Mouse (Mus musculus): ENCODE data around the gene Wrap73. TPM values are rescaled to one million over a fixed set of nuclear protein-coding genes. Genes with fewer than 3 reads are reported as not detected.

The Wrap73 gene
- polyA plus RNA-seq, 1 experiment from 2014 or later = 30.1 TPM

GRCm38 (mm10) chr4:154197961-154198360 is 55.8 kb downstream of the Wrap73 start:
- no peaks in the 10 kb centered on the region for H3K36me3 ChIP-seq (ENCODE audit: control insufficient read depth, insufficient read depth, low read length)
- H3K27ac ChIP-seq (ENCODE audit: low read length) = no peak overlapping the region
- H3K4me2 ChIP-seq (ENCODE audit: low read depth, low read length) = no peak overlapping the region
- no peaks in the 10 kb centered on the region for H3K27me3 ChIP-seq (replicated peaks; ENCODE audit: control insufficient read depth, insufficient read depth, low read length)
- H3K9ac ChIP-seq (ENCODE audit: low read depth, low read length) = no peak overlapping the region
- no peak for ATAC-seq
- H3K9me3 ChIP-seq (ENCODE audit: control insufficient read depth, low read length) = no peaks in the 10 kb centered on the region
- H3K4me1 ChIP-seq (ENCODE audit: control insufficient read depth, insufficient read depth, low read length) = no peaks in the 10 kb centered on the region
- WGBS = 80% methylated on average over 6 of the region's 6 CpGs
- no peak overlapping the region for H3K4me3 ChIP-seq (ENCODE audit: low read length)

- no peak for ATAC-seq
- Histone ChIP-seq H3K9ac (ENCODE audit: low read depth, low read length) (no peak overlapping the region), H3K27me3 (replicated peaks; ENCODE audit: control insufficient read depth, insufficient read depth, low read length) (no peaks in the 10 kb centered on the region), H3K4me2 (ENCODE audit: low read depth, low read length) (no peak overlapping the region), H3K4me1 (ENCODE audit: control insufficient read depth, insufficient read depth, low read length) (no peaks in the 10 kb centered on the region), H3K27ac (ENCODE audit: low read length) (no peak overlapping the region; the same call in 1 of the 2 replicates), H3K4me3 (ENCODE audit: low read length) (no peak overlapping the region), H3K9me3 (ENCODE audit: control insufficient read depth, low read length) (no peaks in the 10 kb centered on the region), H3K36me3 (ENCODE audit: control insufficient read depth, insufficient read depth, low read length) (no peaks in the 10 kb centered on the region)
- WGBS = 69% methylated on average over 7 of the region's 7 CpGs
Measured at GRCm38 (mm10) chr4:154198377-154198961, 56.3 kb downstream of the Wrap73 start.

GRCm38 (mm10) chr4:154201511-154201910 is 59.3 kb downstream of the Wrap73 start:
- no peak for ATAC-seq
- no peak overlapping the region for H3K4me3 ChIP-seq (ENCODE audit: low read length)
- H3K9ac ChIP-seq (ENCODE audit: low read depth, low read length) = no peak overlapping the region
- H3K27ac ChIP-seq (ENCODE audit: low read length) = no peak overlapping the region
- 75% methylated on average over 5 of the region's 5 CpGs for whole genome bisulfite sequencing
- no peak overlapping the region for H3K4me2 ChIP-seq (ENCODE audit: low read depth, low read length)
- no peaks in the 10 kb centered on the region for H3K27me3 ChIP-seq (replicated peaks; ENCODE audit: control insufficient read depth, insufficient read depth, low read length)
- peaks cover 10% of the 10 kb centered on the region for H3K4me1 ChIP-seq (ENCODE audit: control insufficient read depth, insufficient read depth, low read length)
- H3K9me3 ChIP-seq (ENCODE audit: control insufficient read depth, low read length) = no peaks in the 10 kb centered on the region
- no peaks in the 10 kb centered on the region for H3K36me3 ChIP-seq (ENCODE audit: control insufficient read depth, insufficient read depth, low read length)

GRCm38 (mm10) chr4:154204532-154204931 is 62.4 kb downstream of the Wrap73 start:
- Histone ChIP-seq H3K27ac (ENCODE audit: low read length) (no peak overlapping the region), H3K9ac (ENCODE audit: low read depth, low read length) (0 out of 2 replicates have a peak overlapping the region, but pooled peaks have one; percentile 33), H3K4me2 (ENCODE audit: low read depth, low read length) (no peak overlapping the region), H3K27me3 (replicated peaks; ENCODE audit: control insufficient read depth, insufficient read depth, low read length) (no peaks in the 10 kb centered on the region), H3K9me3 (ENCODE audit: control insufficient read depth, low read length) (no peaks in the 10 kb centered on the region), H3K4me1 (ENCODE audit: control insufficient read depth, insufficient read depth, low read length) (peaks cover 13% of the 10 kb centered on the region), H3K36me3 (ENCODE audit: control insufficient read depth, insufficient read depth, low read length) (no peaks in the 10 kb centered on the region), H3K4me3 (ENCODE audit: low read length) (no peak overlapping the region)
- WGBS = 66% methylated on average over 7 of the region's 7 CpGs
- ATAC-seq = no peak

- Histone ChIP-seq H3K9ac (ENCODE audit: low read depth, low read length) (peak overlapping the region; percentile 33; the same call in 1 of the 2 replicates), H3K4me3 (ENCODE audit: low read length) (no peak overlapping the region), H3K27me3 (replicated peaks; ENCODE audit: control insufficient read depth, insufficient read depth, low read length) (no peaks in the 10 kb centered on the region), H3K4me2 (ENCODE audit: low read depth, low read length) (no peak overlapping the region), H3K36me3 (ENCODE audit: control insufficient read depth, insufficient read depth, low read length) (no peaks in the 10 kb centered on the region), H3K4me1 (ENCODE audit: control insufficient read depth, insufficient read depth, low read length) (peaks cover 18% of the 10 kb centered on the region), H3K27ac (ENCODE audit: low read length) (0 out of 2 replicates have a peak overlapping the region, but pooled peaks have one; percentile 18), H3K9me3 (ENCODE audit: control insufficient read depth, low read length) (no peaks in the 10 kb centered on the region)
- WGBS = 46% methylated on average over 5 of the region's 5 CpGs
- ATAC-seq = no peak
Measured at GRCm38 (mm10) chr4:154205392-154205791, 63.2 kb downstream of the Wrap73 start.

GRCm38 (mm10) chr4:154207261-154207660 is 65.1 kb downstream of the Wrap73 start:
- no peak overlapping the region for H3K4me2 ChIP-seq (ENCODE audit: low read depth, low read length)
- H3K9ac ChIP-seq (ENCODE audit: low read depth, low read length) = no peak overlapping the region
- ATAC-seq = peak; percentile 34; the same call in 1 of the 2 replicates
- H3K4me1 ChIP-seq (ENCODE audit: control insufficient read depth, insufficient read depth, low read length) = peaks cover 18% of the 10 kb centered on the region
- H3K36me3 ChIP-seq (ENCODE audit: control insufficient read depth, insufficient read depth, low read length) = no peaks in the 10 kb centered on the region
- H3K4me3 ChIP-seq (ENCODE audit: low read length) = no peak overlapping the region
- no peaks in the 10 kb centered on the region for H3K27me3 ChIP-seq (replicated peaks; ENCODE audit: control insufficient read depth, insufficient read depth, low read length)
- H3K9me3 ChIP-seq (ENCODE audit: control insufficient read depth, low read length) = no peaks in the 10 kb centered on the region
- 14% methylated on average over 5 of the region's 5 CpGs for WGBS
- no peak overlapping the region for H3K27ac ChIP-seq (ENCODE audit: low read length)

- Histone ChIP-seq H3K36me3 (ENCODE audit: control insufficient read depth, insufficient read depth, low read length) (no peaks in the 10 kb centered on the region), H3K9ac (ENCODE audit: low read depth, low read length) (no peak overlapping the region; the same call in 1 of the 2 replicates), H3K4me1 (ENCODE audit: control insufficient read depth, insufficient read depth, low read length) (peaks cover 18% of the 10 kb centered on the region), H3K27me3 (replicated peaks; ENCODE audit: control insufficient read depth, insufficient read depth, low read length) (no peaks in the 10 kb centered on the region), H3K27ac (ENCODE audit: low read length) (no peak overlapping the region), H3K4me2 (ENCODE audit: low read depth, low read length) (no peak overlapping the region), H3K9me3 (ENCODE audit: control insufficient read depth, low read length) (no peaks in the 10 kb centered on the region), H3K4me3 (ENCODE audit: low read length) (no peak overlapping the region)
- ATAC-seq = no peak
- 73% methylated on average over 6 of the region's 6 CpGs for WGBS
Measured at GRCm38 (mm10) chr4:154209054-154209453, 66.9 kb downstream of the Wrap73 start.

- Histone ChIP-seq H3K4me3 (ENCODE audit: low read length) (no peak overlapping the region), H3K4me1 (ENCODE audit: control insufficient read depth, insufficient read depth, low read length) (peaks cover 18% of the 10 kb centered on the region), H3K36me3 (ENCODE audit: control insufficient read depth, insufficient read depth, low read length) (no peaks in the 10 kb centered on the region), H3K4me2 (ENCODE audit: low read depth, low read length) (no peak overlapping the region), H3K27me3 (replicated peaks; ENCODE audit: control insufficient read depth, insufficient read depth, low read length) (no peaks in the 10 kb centered on the region), H3K9me3 (ENCODE audit: control insufficient read depth, low read length) (no peaks in the 10 kb centered on the region), H3K9ac (ENCODE audit: low read depth, low read length) (no peak overlapping the region), H3K27ac (ENCODE audit: low read length) (0 out of 2 replicates have a peak overlapping the region, but pooled peaks have one; percentile 24)
- 21% methylated on average over 3 of the region's 3 CpGs for WGBS
- no peak for ATAC-seq
Measured at GRCm38 (mm10) chr4:154209825-154210224, 67.7 kb downstream of the Wrap73 start.

GRCm38 (mm10) chr4:154211459-154211858 is 69.3 kb downstream of the Wrap73 start:
- no peak overlapping the region for H3K27ac ChIP-seq (ENCODE audit: low read length)
- H3K4me2 ChIP-seq (ENCODE audit: low read depth, low read length) = no peak overlapping the region
- H3K36me3 ChIP-seq (ENCODE audit: control insufficient read depth, insufficient read depth, low read length) = no peaks in the 10 kb centered on the region
- peaks cover 12% of the 10 kb centered on the region; the same call in 1 of the 2 replicates for H3K4me1 ChIP-seq (ENCODE audit: control insufficient read depth, insufficient read depth, low read length)
- H3K4me3 ChIP-seq (ENCODE audit: low read length) = no peak overlapping the region
- no peak overlapping the region for H3K9ac ChIP-seq (ENCODE audit: low read depth, low read length)
- no peaks in the 10 kb centered on the region for H3K27me3 ChIP-seq (replicated peaks; ENCODE audit: control insufficient read depth, insufficient read depth, low read length)
- 72% methylated on average over 13 of the region's 13 CpGs for WGBS
- H3K9me3 ChIP-seq (ENCODE audit: control insufficient read depth, low read length) = no peaks in the 10 kb centered on the region
- no peak for ATAC-seq

GRCm38 (mm10) chr4:154213586-154213985 is 71.4 kb downstream of the Wrap73 start:
- WGBS = 50% methylated on average over 7 of the region's 7 CpGs
- ATAC-seq = peak; percentile 65
- no peak overlapping the region for H3K27ac ChIP-seq (ENCODE audit: low read length)
- H3K4me3 ChIP-seq (ENCODE audit: low read length) = no peak overlapping the region
- no peaks in the 10 kb centered on the region for H3K9me3 ChIP-seq (ENCODE audit: control insufficient read depth, low read length)
- no peaks in the 10 kb centered on the region for H3K27me3 ChIP-seq (replicated peaks; ENCODE audit: control insufficient read depth, insufficient read depth, low read length)
- H3K36me3 ChIP-seq (ENCODE audit: control insufficient read depth, insufficient read depth, low read length) = no peaks in the 10 kb centered on the region
- H3K9ac ChIP-seq (ENCODE audit: low read depth, low read length) = no peak overlapping the region
- peaks cover 12% of the 10 kb centered on the region; the same call in 1 of the 2 replicates for H3K4me1 ChIP-seq (ENCODE audit: control insufficient read depth, insufficient read depth, low read length)
- H3K4me2 ChIP-seq (ENCODE audit: low read depth, low read length) = no peak overlapping the region
